Mouse (Mus musculus) embryonic facial prominence, embryonic 14.5 days (tissue): Measurements from ENCODE around the gene Pccb. TPM values are rescaled to one million over a fixed set of nuclear protein-coding genes. Genes with fewer than 3 reads are reported as not detected.

ENCODE experiments used
- ATAC-seq: fragments of 200-750 bp; cut with Nextera tagmentation; 2 replicates; pipeline ENCODE4 v1.8.0; 2017; ENCODE audit warnings: low read depth, moderate number of reproducible peaks, moderate TSS enrichment
- DNase-seq: peaks from one replicate; pipeline ENCODE4 v3.0.0-alpha.2; 2015; ENCODE audit warnings: low spot score
- H3K27ac ChIP-seq: fragments of 300-500 bp; sonication (generic); replicated peaks from 2 replicates; pipeline ENCODE4 v1.5.1; 2014; ENCODE audit warnings: low read depth, mild to moderate bottlenecking, low read length, moderate library complexity
- H3K27me3 ChIP-seq: fragments of 300-500 bp; sonication (generic); replicated peaks from 2 replicates; pipeline ENCODE4 v1.6.1; 2014; ENCODE audit warnings: low read length; ENCODE audit not compliant: control insufficient read depth, insufficient read depth
- H3K36me3 ChIP-seq: fragments of 300-500 bp; sonication (generic); 2 replicates; pipeline ENCODE4 v1.6.1; 2014; ENCODE audit warnings: low read length, mixed read lengths; ENCODE audit not compliant: control insufficient read depth, insufficient read depth
- H3K4me1 ChIP-seq: fragments of 300-500 bp; sonication (generic); 2 replicates; pipeline ENCODE4 v1.6.1; 2014; ENCODE audit warnings: antibody characterized with exemption, low read length; ENCODE audit not compliant: control insufficient read depth, insufficient read depth
- H3K4me2 ChIP-seq: fragments of 300-500 bp; sonication (generic); 2 replicates; pipeline ENCODE4 v1.6.1; 2014; ENCODE audit warnings: low read depth, mild to moderate bottlenecking, low read length, moderate library complexity, mixed read lengths
- H3K4me3 ChIP-seq: fragments of 300-500 bp; sonication (generic); 2 replicates; pipeline ENCODE4 v1.5.1; 2014; ENCODE audit warnings: low read depth, mild to moderate bottlenecking, low read length
- H3K9ac ChIP-seq: fragments of 300-500 bp; sonication (generic); 2 replicates; pipeline ENCODE4 v1.6.1; 2014; ENCODE audit warnings: low read depth, mild to moderate bottlenecking, low read length, moderate library complexity, mixed read lengths
- H3K9me3 ChIP-seq: fragments of 300-500 bp; sonication (generic); 2 replicates; pipeline ENCODE4 v1.6.1; 2016; ENCODE audit warnings: low read length; ENCODE audit not compliant: control insufficient read depth
- WGBS: fragments of 180-500 bp; shearing (Covaris S2); extraction: QIAGEN DNeasy Blood & Tissue Kit; methylation state at CpG from one replicate; pipeline ENCODE4 v1.1.7; 2014; 5-methylcytosine and 5-hydroxymethylcytosine counted together
- polyA plus RNA-seq: library from polyadenylated mRNA; unstranded; fragments of >200 nt; fragmentation: Nextera tagmentation; extraction: Ambion mirVana; gene quantifications from 2 replicates; pipeline ENCODE4 v1.2.1, GENCODE M21; 2014

Gene Pccb
- 25.0 and 28.5 TPM in 2 replicates for polyA plus RNA-seq

DNA sequence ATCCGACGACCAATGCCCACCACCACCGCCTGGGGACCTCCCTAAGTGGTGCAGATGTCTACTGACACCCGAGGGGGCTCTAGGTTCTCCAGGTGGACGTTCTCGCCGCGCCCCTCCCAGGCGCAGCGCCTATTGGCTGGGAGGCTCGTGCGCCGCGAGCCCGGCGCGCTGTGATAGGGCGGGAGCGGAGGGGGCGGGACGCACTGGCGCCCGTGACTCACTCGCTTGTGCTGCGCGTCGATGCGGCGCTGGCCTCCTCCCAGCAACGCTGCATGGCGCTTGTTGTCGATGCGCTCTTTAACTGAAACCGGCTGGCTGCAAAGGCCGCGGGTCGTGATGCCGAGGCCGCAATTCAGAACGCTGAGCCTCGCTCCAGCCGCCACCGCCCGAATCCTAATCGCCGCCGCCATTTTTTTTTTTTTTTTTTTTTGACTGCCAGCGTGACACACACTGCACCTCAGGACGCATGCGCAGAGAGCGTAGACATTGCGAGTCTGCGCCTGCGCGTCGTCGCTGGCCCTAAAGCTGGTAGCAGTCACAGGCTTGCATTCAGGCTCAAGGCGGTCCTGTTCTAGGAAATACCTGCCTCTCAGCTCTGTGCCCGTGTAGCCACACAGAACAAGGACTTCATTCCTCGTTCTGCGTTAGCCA, at the start of gene Pccb:
Gene Pccb (minus strand): TSS at position 451 of the 651 bp plus-strand sequence.
- H3K4me2 ChIP-seq = peak within 1 kb of the TSS; percentile 71
- no peaks in the 10 kb centered on the region for H3K9me3 ChIP-seq
- under 1% methylated on average over 56 of the region's 61 CpGs for WGBS

DNA sequence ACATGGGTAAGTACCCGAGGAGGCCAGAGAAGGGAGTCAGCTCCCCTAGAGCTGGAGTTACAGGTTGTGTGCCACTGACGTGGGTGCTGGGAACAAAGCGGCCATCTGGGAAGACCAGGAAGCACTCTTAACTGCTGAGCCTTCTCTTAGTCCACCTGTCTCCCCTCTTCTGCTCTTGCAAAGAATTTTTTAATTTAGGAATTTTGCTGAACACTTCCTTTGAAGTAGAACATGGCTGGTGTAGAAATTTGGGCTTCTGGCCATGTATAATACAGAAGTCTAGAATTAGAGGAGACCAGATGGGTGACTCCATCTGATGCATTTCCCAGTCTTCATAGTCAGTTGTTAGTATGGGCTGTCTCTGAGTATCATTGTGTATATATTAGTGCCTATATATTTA, 49.0 kb upstream of the Pccb start:
- Histone ChIP-seq H3K27ac (no peak overlapping the region), H3K4me3 (no peak overlapping the region), H3K9ac (no peak overlapping the region), H3K4me2 (no peak overlapping the region), H3K27me3 (no peaks in the 10 kb centered on the region), H3K4me1 (peaks cover 8% of the 10 kb centered on the region), H3K9me3 (peaks cover 5% of the 10 kb centered on the region; the same call in 1 of the 2 replicates), H3K36me3 (no peaks in the 10 kb centered on the region)
- ATAC-seq (no peak), DNase-seq (no peak)
- 94% methylated on average over 3 of the region's 3 CpGs for WGBS

More for the DNA sequence above, at the start of gene Pccb:
- peak within 1 kb of the TSS; percentile 99 for H3K27ac ChIP-seq
- peak within 1 kb of the TSS; percentile 63 for H3K4me3 ChIP-seq
- peak; percentile 98 for ATAC-seq
- H3K27me3 ChIP-seq = no peaks in the 10 kb centered on the region
- peak; percentile 98 for DNase-seq
- peak within 1 kb of the TSS; percentile 79 for H3K9ac ChIP-seq
- peaks cover 14% of the 10 kb centered on the region for H3K4me1 ChIP-seq
- 0 out of 2 replicates have a peak, but pooled peaks cover 4% of the 10 kb centered on the region for H3K36me3 ChIP-seq

DNA sequence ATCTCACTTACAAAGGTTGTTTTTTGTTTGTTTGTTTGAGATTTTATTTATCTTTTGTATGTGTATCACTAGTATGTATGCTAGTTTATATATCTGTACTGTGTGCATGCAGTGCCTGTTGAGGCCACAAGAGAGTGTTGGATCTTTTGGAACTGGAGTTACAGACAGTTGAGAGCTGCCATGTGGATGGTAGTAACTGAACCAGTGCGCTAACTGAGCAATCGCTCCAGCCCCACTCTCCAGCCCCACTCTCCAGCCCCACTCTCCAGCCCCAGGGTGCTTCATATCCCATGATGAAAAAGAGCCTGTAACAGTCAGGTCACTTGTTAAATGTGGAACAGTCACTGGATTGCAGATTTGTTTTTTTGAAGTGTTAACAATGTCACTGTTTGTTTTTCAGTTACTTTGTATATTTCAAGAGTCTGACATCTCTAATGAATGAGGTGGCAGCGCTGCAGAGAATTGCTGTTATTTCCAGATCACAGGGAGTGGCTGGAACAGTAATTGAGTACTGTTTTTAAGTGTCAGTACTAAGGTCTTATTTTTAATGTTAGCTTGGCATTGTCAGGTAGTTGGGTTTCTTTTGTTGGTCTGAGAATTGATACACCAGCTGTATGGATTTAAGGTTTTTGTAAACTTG, 45.5 kb upstream of the Pccb start:
- Histone ChIP-seq H3K9ac (no peak overlapping the region), H3K4me1 (peaks cover 20% of the 10 kb centered on the region), H3K4me2 (no peak overlapping the region; the same call in 1 of the 2 replicates), H3K27ac (no peak overlapping the region), H3K36me3 (no peaks in the 10 kb centered on the region), H3K4me3 (no peak overlapping the region), H3K9me3 (peaks cover 5% of the 10 kb centered on the region; the same call in 1 of the 2 replicates), H3K27me3 (no peaks in the 10 kb centered on the region)
- ATAC-seq (no peak), DNase-seq (no peak)
- 65% methylated on average over 3 of the region's 3 CpGs for WGBS

DNA sequence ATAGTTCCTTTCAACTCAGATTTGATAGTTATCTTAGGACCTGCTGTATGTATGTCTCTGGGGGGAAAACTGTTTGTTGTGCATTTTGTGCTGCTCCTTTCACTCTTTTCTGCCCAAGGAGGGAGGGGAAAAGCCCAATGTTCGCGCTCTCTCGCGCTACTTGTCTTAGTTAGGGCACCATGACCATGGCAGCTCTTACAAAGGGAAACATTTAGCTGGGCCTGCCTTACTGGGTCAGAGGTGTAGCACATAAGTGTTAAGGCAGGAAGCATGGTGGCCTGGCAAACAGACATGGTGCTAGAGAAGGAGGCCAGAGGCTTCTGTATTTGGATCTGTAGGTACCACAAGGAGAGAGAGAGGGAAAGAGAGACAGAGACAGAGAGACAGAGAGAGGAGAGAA, 43.9 kb upstream of the Pccb start:
- Histone ChIP-seq H3K27ac (no peak overlapping the region), H3K36me3 (no peaks in the 10 kb centered on the region), H3K9me3 (peaks cover under 1% of the 10 kb centered on the region; the same call in 1 of the 2 replicates), H3K27me3 (no peaks in the 10 kb centered on the region), H3K9ac (no peak overlapping the region), H3K4me3 (peak overlapping the region; percentile 20), H3K4me1 (peaks cover 20% of the 10 kb centered on the region), H3K4me2 (peak overlapping the region; percentile 85)
- DNase-seq (no peak), ATAC-seq (no peak)
- WGBS = 72% methylated on average over 4 of the region's 4 CpGs

DNA sequence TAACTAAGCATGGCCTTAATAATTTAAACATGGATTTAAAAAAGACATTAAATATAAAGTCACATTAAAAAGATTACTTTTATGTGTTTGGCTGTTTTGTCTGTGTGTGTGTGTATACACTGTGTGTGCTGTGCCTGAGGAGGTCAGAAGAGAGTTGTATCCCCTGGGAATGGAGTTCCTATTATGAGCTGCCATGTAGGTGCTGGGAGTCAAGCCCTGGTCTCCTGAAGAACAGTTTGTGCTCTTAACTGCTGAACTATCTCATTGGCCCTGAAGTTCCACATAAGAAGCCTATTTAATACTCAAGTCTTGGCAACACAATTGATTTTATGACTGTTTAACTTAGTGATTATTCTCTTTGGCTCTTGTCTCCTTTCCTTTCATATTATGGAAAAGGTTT, 42.8 kb upstream of the Pccb start:
- H3K4me3 ChIP-seq = peak overlapping the region; percentile 99
- ATAC-seq = no peak

DNA sequence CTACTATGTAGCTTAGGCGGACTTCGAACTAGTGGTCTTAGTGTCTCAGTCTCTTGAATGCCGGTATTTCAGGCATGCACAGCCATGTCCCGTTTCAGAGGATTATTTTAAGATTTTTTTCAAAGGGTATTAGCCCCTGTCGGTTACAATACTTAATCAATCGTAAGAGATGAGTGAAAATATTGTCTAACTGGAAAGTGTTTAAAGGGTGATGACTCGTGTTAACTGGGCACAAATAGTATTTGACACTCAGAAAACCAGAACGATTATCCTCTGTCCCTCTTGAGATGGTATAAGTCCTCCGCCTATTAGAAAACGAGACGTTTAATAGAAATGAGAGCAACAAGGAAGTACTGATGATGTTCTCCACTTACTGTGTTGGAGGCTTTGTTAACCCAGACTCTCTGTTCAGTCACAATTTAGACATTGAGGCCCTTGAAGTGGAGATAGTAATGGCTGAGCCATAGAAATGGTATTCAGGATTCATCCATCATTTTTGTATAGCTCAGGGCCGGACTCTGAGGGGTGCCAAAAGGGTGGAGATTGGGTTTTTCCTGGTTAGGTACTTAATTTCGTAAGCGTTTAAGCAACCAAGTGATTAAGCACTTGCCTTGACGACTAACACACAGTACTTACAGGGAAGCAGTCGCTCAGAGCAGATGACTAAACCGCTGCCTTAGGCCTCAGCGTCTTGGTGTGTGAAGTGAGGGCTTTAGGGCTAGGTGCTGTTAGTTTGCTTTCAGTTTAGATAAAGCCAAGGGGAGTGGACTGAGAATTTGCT, 41.6 kb upstream of the Pccb start:
- no peaks in the 10 kb centered on the region for H3K9me3 ChIP-seq
- H3K36me3 ChIP-seq = no peaks in the 10 kb centered on the region
- H3K27ac ChIP-seq = no peak overlapping the region
- peak overlapping the region; percentile 99 for H3K4me3 ChIP-seq
- under 1% methylated on average over 18 of the region's 18 CpGs for WGBS
- no peak for ATAC-seq
- H3K4me2 ChIP-seq = peak overlapping the region; percentile 85
- DNase-seq = peak; percentile 44
- peaks cover 23% of the 10 kb centered on the region for H3K4me1 ChIP-seq
- H3K9ac ChIP-seq = peak overlapping the region; percentile 99
- H3K27me3 ChIP-seq = no peaks in the 10 kb centered on the region

More for the DNA sequence above, 42.8 kb upstream of the Pccb start:
- DNase-seq = peak; percentile 32
- Histone ChIP-seq H3K27me3 (no peaks in the 10 kb centered on the region), H3K27ac (no peak overlapping the region), H3K9me3 (no peaks in the 10 kb centered on the region), H3K4me2 (peak overlapping the region; percentile 85), H3K36me3 (no peaks in the 10 kb centered on the region), H3K4me1 (peaks cover 23% of the 10 kb centered on the region), H3K9ac (peak overlapping the region; percentile 99)

DNA sequence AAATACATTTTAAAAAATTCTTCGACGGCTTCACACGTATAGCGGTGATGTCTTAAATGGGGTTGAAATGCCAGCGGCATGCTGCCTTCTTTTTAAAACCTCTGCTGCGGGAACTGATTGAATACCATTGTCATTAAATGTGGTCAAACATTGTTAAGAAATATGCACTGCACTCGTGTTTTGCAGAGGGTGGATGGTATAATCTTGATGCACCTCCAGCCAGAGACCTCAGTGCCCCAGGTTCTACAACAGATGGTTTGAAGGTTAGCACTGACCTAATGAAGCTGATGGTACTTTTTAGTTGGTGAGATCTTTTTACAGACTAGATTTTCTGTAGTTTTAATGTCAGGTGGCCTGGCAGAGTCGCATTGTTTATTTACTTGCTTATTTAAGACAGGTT, 41.0 kb upstream of the Pccb start:
- Histone ChIP-seq H3K9me3 (no peaks in the 10 kb centered on the region), H3K4me2 (peak overlapping the region; percentile 85), H3K36me3 (no peaks in the 10 kb centered on the region), H3K4me1 (peaks cover 23% of the 10 kb centered on the region), H3K9ac (peak overlapping the region; percentile 99), H3K27me3 (no peaks in the 10 kb centered on the region), H3K4me3 (peak overlapping the region; percentile 99), H3K27ac (no peak overlapping the region)
- ATAC-seq (no peak), DNase-seq (no peak)
- under 1% methylated on average over 8 of the region's 8 CpGs for WGBS

DNA sequence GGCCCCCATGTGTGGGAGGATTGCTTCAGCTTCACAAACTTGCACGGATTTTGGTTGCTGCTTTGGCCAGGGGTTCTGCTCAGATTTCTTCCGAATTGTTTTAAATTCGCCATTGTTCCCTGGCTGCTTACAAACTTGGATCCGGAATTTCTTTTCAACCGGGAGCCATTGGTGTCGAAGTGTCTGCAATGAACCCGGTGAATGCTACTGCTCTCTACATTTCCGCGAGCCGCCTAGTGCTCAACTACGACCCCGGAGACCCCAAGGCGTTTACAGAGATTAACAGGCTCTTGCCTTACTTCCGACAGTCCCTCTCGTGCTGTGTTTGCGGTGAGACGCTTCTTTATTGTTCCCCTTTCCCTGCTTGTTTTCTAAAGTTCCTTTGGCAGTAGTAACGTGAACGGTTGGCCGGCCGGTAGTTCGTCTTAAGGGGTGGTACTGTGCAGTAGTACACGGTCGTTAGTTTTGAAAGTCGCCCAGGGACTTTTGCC, 40.4 kb upstream of the Pccb start:
- H3K4me1 ChIP-seq = peaks cover 23% of the 10 kb centered on the region
- H3K4me3 ChIP-seq = peak overlapping the region; percentile 99
- H3K36me3 ChIP-seq = no peaks in the 10 kb centered on the region
- H3K27ac ChIP-seq = peak overlapping the region; percentile 100
- peak overlapping the region; percentile 99 for H3K9ac ChIP-seq
- H3K4me2 ChIP-seq = peak overlapping the region; percentile 85
- WGBS = under 1% methylated on average over 25 of the region's 25 CpGs
- no peaks in the 10 kb centered on the region for H3K27me3 ChIP-seq
- DNase-seq = peak; percentile 36
- no peak for ATAC-seq
- no peaks in the 10 kb centered on the region for H3K9me3 ChIP-seq
